Mouse (Mus musculus) cortical plate, adult 2 months (tissue): ENCODE measurements at regions not wholly inside any gene's neighbourhood (a gene's known extent, or its start where the extent isn't known, plus 50 kb on each side); places are given as distances from the start of the nearest gene placed in this dataset.

Experiments used
- CTCF ChIP-seq: fragments of 200-500 bp; IDR thresholded peaks from 2 replicates; pipeline ENCODE4 v1.5.1; 2011; ENCODE audit warnings: mild to moderate bottlenecking, control low read depth, low read length; ENCODE audit not compliant: insufficient read depth; ENCODE audit errors: extremely low read depth
- POLR2A ChIP-seq: fragments of 200-500 bp; IDR thresholded peaks from 2 replicates; pipeline ENCODE4 v1.6.1; 2011; ENCODE audit warnings: mild to moderate bottlenecking, low read length, control low read depth; ENCODE audit not compliant: insufficient read depth; ENCODE audit errors: extremely low read depth

- TF ChIP-seq CTCF (no peak), POLR2A (no peak)
These were observed 435.9 kb downstream of the Cps1 start for GRCm38 (mm10) chr1:67558728-67559127.
